Mouse (Mus musculus) thymus, adult 2 months (tissue): ENCODE results near the gene Degs1.

ENCODE experiments used
- CTCF ChIP-seq: fragments of 200-500 bp; IDR thresholded peaks from 2 replicates; pipeline ENCODE4 v1.5.1; 2012; ENCODE audit warnings: mild to moderate bottlenecking, control low read depth, low read length, moderate library complexity, borderline replicate concordance; ENCODE audit not compliant: control insufficient read depth, poor library complexity, insufficient read depth; ENCODE audit errors: extremely low read depth
- POLR2A ChIP-seq: fragments of 200-500 bp; IDR thresholded peaks from 2 replicates; pipeline ENCODE4 v1.6.1; 2012; ENCODE audit warnings: mild to moderate bottlenecking, low read length, control low read depth, moderate library complexity; ENCODE audit not compliant: control insufficient read depth, poor library complexity, insufficient read depth; ENCODE audit errors: extremely low read depth

DNA sequence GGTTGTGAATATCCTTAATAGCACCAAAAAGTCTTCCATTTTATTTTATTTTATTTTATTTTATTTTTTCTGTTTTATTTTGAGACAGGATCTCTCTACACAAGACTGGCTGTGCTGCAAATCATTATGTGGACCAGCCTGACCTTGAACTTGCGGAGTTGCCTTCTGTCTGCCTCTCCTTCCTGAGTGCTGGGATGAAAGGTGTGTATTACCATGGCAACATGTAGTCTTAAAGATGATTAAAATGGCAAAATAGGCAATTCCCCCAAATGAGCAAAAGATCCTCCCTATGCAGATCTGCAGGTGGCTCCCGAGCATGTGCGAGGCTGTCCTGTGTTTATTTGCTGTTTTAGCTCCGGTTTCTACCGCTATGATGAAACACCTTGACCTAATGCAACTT lies 15.2 kb upstream of the Degs1 start:
- TF ChIP-seq CTCF = no peak
- no peak for TF ChIP-seq POLR2A
